Mouse (Mus musculus): ENCODE data around the gene Selenom. TPM values are rescaled to one million over a fixed set of nuclear protein-coding genes. Genes with fewer than 3 reads are reported as not detected.

Selenom gene
- polyA plus RNA-seq, 1 experiment, result 40.8 TPM

GRCm38 (mm10) chr11:3497296-3497695 is 17.2 kb upstream of the Selenom start:
- WGBS, result 94% methylated on average over 1 of the region's 1 CpGs
- no peaks in the 10 kb centered on the region for H3K4me1 ChIP-seq (replicated peaks; ENCODE audit: control insufficient read depth, insufficient read depth, low read length)
- no peaks in the 10 kb centered on the region for H3K27me3 ChIP-seq (ENCODE audit: control insufficient read depth, insufficient read depth, low read length)
- no peak overlapping the region for H3K27ac ChIP-seq (ENCODE audit: control insufficient read depth, insufficient read depth, low read length)
- DNase-seq, result no peak
- no peak overlapping the region for H3K4me3 ChIP-seq (ENCODE audit: control insufficient read depth, insufficient read depth, low read length)
- no peak for TF ChIP-seq POLR2A (IDR thresholded peaks at IDR 0.05; ENCODE audit: control insufficient read depth, extremely low read depth, insufficient read depth, low read length, poor library complexity)
- no peak for TF ChIP-seq CTCF (IDR thresholded peaks at IDR 0.05; ENCODE audit: borderline replicate concordance, control insufficient read depth, extremely low read depth, insufficient read depth, low read length, poor library complexity)
- no peaks in the 10 kb centered on the region for H3K36me3 ChIP-seq (ENCODE audit: control insufficient read depth, insufficient read depth, low read length)

- no peaks in the 10 kb centered on the region for H3K27me3 ChIP-seq (ENCODE audit: control insufficient read depth, insufficient read depth, low read length)
- no peak overlapping the region for H3K4me3 ChIP-seq (ENCODE audit: control insufficient read depth, insufficient read depth, low read length)
- H3K27ac ChIP-seq (ENCODE audit: control insufficient read depth, insufficient read depth, low read length), result no peak overlapping the region
- TF ChIP-seq CTCF (IDR thresholded peaks at IDR 0.05; ENCODE audit: borderline replicate concordance, control insufficient read depth, extremely low read depth, insufficient read depth, low read length, poor library complexity) (no peak), POLR2A (IDR thresholded peaks at IDR 0.05; ENCODE audit: control insufficient read depth, extremely low read depth, insufficient read depth, low read length, poor library complexity) (no peak)
- no peaks in the 10 kb centered on the region for H3K4me1 ChIP-seq (replicated peaks; ENCODE audit: control insufficient read depth, insufficient read depth, low read length)
- H3K36me3 ChIP-seq (ENCODE audit: control insufficient read depth, insufficient read depth, low read length), result no peaks in the 10 kb centered on the region
- WGBS, result 89% methylated on average over 17 of the region's 17 CpGs
- DNase-seq, result no peak
Measured at GRCm38 (mm10) chr11:3502057-3502456, 12.4 kb upstream of the Selenom start.

GRCm38 (mm10) chr11:3502459-3503072 is 11.9 kb upstream of the Selenom start:
- Histone ChIP-seq H3K27me3 (ENCODE audit: control insufficient read depth, insufficient read depth, low read length) (no peaks in the 10 kb centered on the region), H3K4me1 (replicated peaks; ENCODE audit: control insufficient read depth, insufficient read depth, low read length) (no peaks in the 10 kb centered on the region), H3K27ac (ENCODE audit: control insufficient read depth, insufficient read depth, low read length) (no peak overlapping the region), H3K4me3 (ENCODE audit: control insufficient read depth, insufficient read depth, low read length) (no peak overlapping the region), H3K36me3 (ENCODE audit: control insufficient read depth, insufficient read depth, low read length) (no peaks in the 10 kb centered on the region)
- TF ChIP-seq POLR2A (IDR thresholded peaks at IDR 0.05; ENCODE audit: control insufficient read depth, extremely low read depth, insufficient read depth, low read length, poor library complexity), result no peak
- TF ChIP-seq CTCF (IDR thresholded peaks at IDR 0.05; ENCODE audit: borderline replicate concordance, control insufficient read depth, extremely low read depth, insufficient read depth, low read length, poor library complexity), result no peak
- WGBS, result 91% methylated on average over 18 of the region's 18 CpGs
- no peak for DNase-seq

DNA sequence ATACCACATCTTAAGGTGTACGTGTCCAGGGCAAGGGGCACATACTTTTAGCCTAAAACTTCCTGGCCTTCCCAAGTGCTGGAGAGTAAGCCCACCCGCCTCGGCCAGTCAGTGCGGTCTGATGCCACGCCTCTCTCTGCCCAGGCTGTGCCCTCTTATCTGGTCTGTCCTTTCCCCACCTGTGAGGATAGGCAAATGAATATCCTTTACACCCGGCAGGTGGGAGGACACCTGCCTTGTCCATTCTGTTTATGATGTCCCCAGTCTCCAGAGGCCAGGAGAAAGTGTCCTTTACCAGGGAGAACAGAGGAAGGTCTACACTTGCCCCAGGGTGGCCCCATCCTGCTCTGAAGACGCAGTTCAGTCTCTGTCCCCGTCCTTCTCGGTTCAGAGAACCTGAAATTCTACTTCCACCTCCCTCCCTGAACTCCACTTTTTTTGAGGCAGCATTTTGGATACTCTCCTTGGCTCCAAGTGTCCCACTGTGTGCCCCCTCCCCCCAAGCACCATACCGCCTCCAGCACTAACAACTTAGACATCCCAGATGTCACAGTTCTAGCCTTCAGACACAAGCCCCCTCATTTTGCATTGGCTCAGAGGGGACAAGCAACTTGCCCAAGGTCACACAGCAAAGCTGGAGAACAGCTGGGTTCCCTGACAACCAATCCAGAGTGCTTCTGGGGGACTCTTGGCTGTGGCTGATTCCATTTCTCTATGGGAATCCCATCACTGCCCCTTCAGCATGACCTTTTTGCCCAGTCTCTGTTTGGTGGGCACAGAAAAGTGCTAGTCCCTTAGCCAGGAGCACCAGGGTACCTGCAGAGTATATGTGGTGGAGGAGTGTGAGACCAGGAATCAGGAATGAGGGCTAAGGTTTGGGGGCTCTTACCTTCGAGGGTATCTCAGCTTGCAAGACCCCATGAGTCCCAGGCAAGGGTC is 10.5 kb upstream of the Selenom start:
- WGBS, result 82% methylated on average over 11 of the region's 11 CpGs
- H3K36me3 ChIP-seq (ENCODE audit: control insufficient read depth, insufficient read depth, low read length), result no peaks in the 10 kb centered on the region
- TF ChIP-seq POLR2A (IDR thresholded peaks at IDR 0.05; ENCODE audit: control insufficient read depth, extremely low read depth, insufficient read depth, low read length, poor library complexity), result no peak
- no peak for TF ChIP-seq CTCF (IDR thresholded peaks at IDR 0.05; ENCODE audit: borderline replicate concordance, control insufficient read depth, extremely low read depth, insufficient read depth, low read length, poor library complexity)
- DNase-seq, result no peak
- H3K4me1 ChIP-seq (replicated peaks; ENCODE audit: control insufficient read depth, insufficient read depth, low read length), result no peaks in the 10 kb centered on the region; the same call in 1 of the 2 replicates
- H3K4me3 ChIP-seq (ENCODE audit: control insufficient read depth, insufficient read depth, low read length), result no peak overlapping the region
- no peaks in the 10 kb centered on the region for H3K27me3 ChIP-seq (ENCODE audit: control insufficient read depth, insufficient read depth, low read length)
- H3K27ac ChIP-seq (ENCODE audit: control insufficient read depth, insufficient read depth, low read length), result no peak overlapping the region

DNA sequence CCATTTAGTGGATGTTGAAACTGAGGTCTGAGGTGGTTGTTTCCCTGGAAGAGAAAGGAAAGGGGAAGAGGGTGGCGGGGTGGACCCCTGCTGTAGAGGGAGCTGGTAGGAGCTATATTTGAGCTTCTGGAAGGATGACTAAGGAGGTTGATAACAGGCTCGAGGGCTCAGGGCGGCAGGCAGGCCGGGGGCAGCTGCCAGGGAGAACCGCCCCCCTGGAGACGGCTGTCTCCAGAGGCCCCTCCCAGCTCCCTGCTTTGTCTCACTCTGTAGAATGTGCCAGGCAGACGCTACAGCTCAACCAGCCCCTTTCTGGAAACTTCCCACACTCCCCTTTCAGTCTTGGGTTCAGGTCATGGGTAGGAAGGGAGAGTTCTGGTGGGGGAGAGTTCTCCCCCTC is 6.3 kb upstream of the Selenom start:
- Histone ChIP-seq H3K4me1 (replicated peaks; ENCODE audit: control insufficient read depth, insufficient read depth, low read length) (peaks cover 2% of the 10 kb centered on the region; the same call in 1 of the 2 replicates), H3K36me3 (ENCODE audit: control insufficient read depth, insufficient read depth, low read length) (no peaks in the 10 kb centered on the region), H3K27me3 (ENCODE audit: control insufficient read depth, insufficient read depth, low read length) (no peaks in the 10 kb centered on the region), H3K27ac (ENCODE audit: control insufficient read depth, insufficient read depth, low read length) (no peak overlapping the region), H3K4me3 (ENCODE audit: control insufficient read depth, insufficient read depth, low read length) (no peak overlapping the region)
- TF ChIP-seq CTCF (IDR thresholded peaks at IDR 0.05; ENCODE audit: borderline replicate concordance, control insufficient read depth, extremely low read depth, insufficient read depth, low read length, poor library complexity) (no peak), POLR2A (IDR thresholded peaks at IDR 0.05; ENCODE audit: control insufficient read depth, extremely low read depth, insufficient read depth, low read length, poor library complexity) (no peak)
- WGBS, result 52% methylated on average over 7 of the region's 7 CpGs
- DNase-seq, result no peak

GRCm38 (mm10) chr11:3509181-3510085 is 5.1 kb upstream of the Selenom start:
- Histone ChIP-seq H3K4me3 (ENCODE audit: control insufficient read depth, insufficient read depth, low read length) (no peak overlapping the region), H3K27me3 (ENCODE audit: control insufficient read depth, insufficient read depth, low read length) (no peaks in the 10 kb centered on the region), H3K4me1 (replicated peaks; ENCODE audit: control insufficient read depth, insufficient read depth, low read length) (peaks cover 6% of the 10 kb centered on the region), H3K36me3 (ENCODE audit: control insufficient read depth, insufficient read depth, low read length) (no peaks in the 10 kb centered on the region), H3K27ac (ENCODE audit: control insufficient read depth, insufficient read depth, low read length) (no peak overlapping the region)
- DNase-seq, result no peak
- 77% methylated on average over 8 of the region's 8 CpGs for WGBS
- TF ChIP-seq POLR2A (IDR thresholded peaks at IDR 0.05; ENCODE audit: control insufficient read depth, extremely low read depth, insufficient read depth, low read length, poor library complexity) (no peak), CTCF (IDR thresholded peaks at IDR 0.05; ENCODE audit: borderline replicate concordance, control insufficient read depth, extremely low read depth, insufficient read depth, low read length, poor library complexity) (no peak)
